Mouse (Mus musculus): Measurements from ENCODE around the gene Cda. TPM values are rescaled to one million over a fixed set of nuclear protein-coding genes. Genes with fewer than 3 reads are reported as not detected.
A peak's percentile ranks its signal among the peaks of the same experiment; 100 is the strongest.

Cda gene
- total and polyA plus RNA-seq, 3 experiments: 12.4 to 26.1 TPM; not detected in 1

GRCm38 (mm10) chr4:138344891-138345545, 22.8 kb downstream of the Cda start (continued):
- peak; percentile 63 for TF ChIP-seq HCFC1 (IDR thresholded peaks at IDR 0.05; ENCODE audit: low read depth, low read length)
- 0 out of 2 replicates have a peak, but pooled peaks have one; percentile 46 for TF ChIP-seq RCOR1 (IDR thresholded peaks at IDR 0.05; ENCODE audit: low read depth, low read length)
- peak; percentile 71 for TF ChIP-seq ELF1 (IDR thresholded peaks at IDR 0.05; ENCODE audit: low read depth, low read length)
- no peak for TF ChIP-seq USF2 (IDR thresholded peaks at IDR 0.05; ENCODE audit: borderline replicate concordance in 1 of 2, insufficient read depth in 1 of 2, low read depth in 1 of 2, low read length in 2 of 2)
- TF ChIP-seq RAD21 (IDR thresholded peaks at IDR 0.05; ENCODE audit: low read depth, low read length): no peak
- TF ChIP-seq JUND (IDR thresholded peaks at IDR 0.05; ENCODE audit: low read depth, low read length): peak; percentile 84
- no peak for TF ChIP-seq GABPA (IDR thresholded peaks at IDR 0.05; ENCODE audit: low read depth, low read length)
- peak; percentile 85 to 91 for TF ChIP-seq EP300 (IDR thresholded peaks at IDR 0.05; ENCODE audit: low read depth in 1 of 2, low read length in 2 of 2)
- TF ChIP-seq CTCF (IDR thresholded peaks at IDR 0.05 in 2 of 3, conservative IDR thresholded peaks at IDR 0.05 in 1 of 3; ENCODE audit: control insufficient read depth in 1 of 3, insufficient read depth in 1 of 3, low read depth in 2 of 3, low read length in 3 of 3, poor library complexity in 1 of 3, severe bottlenecking in 1 of 3): no peak
- peak; percentile 87 for TF ChIP-seq SIN3A (IDR thresholded peaks at IDR 0.05; ENCODE audit: low read length)
- TF ChIP-seq ETS1 (IDR thresholded peaks at IDR 0.05; ENCODE audit: low read depth, low read length): peak; percentile 97

GRCm38 (mm10) chr4:138343341-138343837, 24.4 kb downstream of the Cda start:
- Histone ChIP-seq H3K9me3 (replicated peaks; ENCODE audit: insufficient read depth, low read length) (no peaks in the 10 kb centered on the region), H3K36me3 (ENCODE audit: control insufficient read depth in 1 of 2, insufficient read depth in 2 of 2, low read length in 2 of 2) (peaks cover 0 to 22% of the 10 kb centered on the region in 2 experiments; a peak in 2 of 4 replicates), H3K4me3 (ENCODE audit: control insufficient read depth in 1 of 2, insufficient read depth in 1 of 2, low read depth in 2 of 2, low read length in 2 of 2) (no peak overlapping the region), H3K79me2 (ENCODE audit: control insufficient read depth, insufficient read depth, low read length, poor library complexity) (no peaks in the 10 kb centered on the region), H3K27me3 (ENCODE audit: control insufficient read depth in 1 of 2, insufficient read depth in 2 of 2, low read length in 2 of 2) (no peaks in the 10 kb centered on the region), H3K4me1 (ENCODE audit: control insufficient read depth in 1 of 2, insufficient read depth in 2 of 2, low read length in 2 of 2) (peaks cover 14 to 32% of the 10 kb centered on the region in 2 experiments), H3K27ac (ENCODE audit: control insufficient read depth, low read depth, low read length) (no peak overlapping the region), H3K9ac (ENCODE audit: control insufficient read depth, low read depth, low read length, poor library complexity, severe bottlenecking) (no peak overlapping the region)
- no peak for DNase-seq (ENCODE audit: low read depth, low spot score)
- TF ChIP-seq TCF12 (IDR thresholded peaks at IDR 0.05; ENCODE audit: low read depth, low read length) (no peak), CHD2 (IDR thresholded peaks at IDR 0.05; ENCODE audit: low read length) (no peak), MXI1 (IDR thresholded peaks at IDR 0.05; ENCODE audit: low read depth, low read length) (no peak), GABPA (IDR thresholded peaks at IDR 0.05; ENCODE audit: low read depth, low read length) (no peak), ETS1 (IDR thresholded peaks at IDR 0.05; ENCODE audit: low read depth, low read length) (no peak), CTCF (IDR thresholded peaks at IDR 0.05 in 2 of 3, conservative IDR thresholded peaks at IDR 0.05 in 1 of 3; ENCODE audit: control insufficient read depth in 1 of 3, insufficient read depth in 1 of 3, low read depth in 2 of 3, low read length in 3 of 3, poor library complexity in 1 of 3, severe bottlenecking in 1 of 3) (no peak), BHLHE40 (IDR thresholded peaks at IDR 0.05; ENCODE audit: borderline replicate concordance, low read depth, low read length) (no peak), NELFE (IDR thresholded peaks at IDR 0.05; ENCODE audit: low read depth, low read length) (no peak)

All from MEL (cell line).